35 mouse cellular contexts compared by ENCODE assay signal in genomic region chr2:30319260-30319659, GRCm38 (mm10). TPM values are rescaled to one million over a fixed set of nuclear protein-coding genes. Genes with fewer than 3 reads are reported as not detected.
A peak's percentile ranks its signal among the peaks of the same experiment; 100 is the strongest.
DNase-seq lines count a peak whose midpoint lies in the region; ATAC-seq lines count a peak whose summit lies in the region.
"Had no signal": no experiment of that assay in that cellular context is flagged by ENCODE, and none has a peak within 500 bp of the region (broad histone marks: within the 10 kb centered on the region; RNA-seq: fewer than 3 reads in every experiment).

No protein-coding gene starts in this region.

- intact Hi-C loops in heart, postnatal 36 days (cut with DNase I), result no loop called here

- no peak overlapping the region for H3K9ac ChIP-seq in stomach, embryonic 16.5 days (ENCODE audit: low read length)
- H3K9ac ChIP-seq: forebrain, embryonic 13.5 days; hindbrain, embryonic 15.5 days; limb, embryonic 15.5 days had no signal

- no peaks in the 10 kb centered on the region for H3K27me3 ChIP-seq in stomach, embryonic 16.5 days (ENCODE audit: control insufficient read depth, insufficient read depth, low read length)
- H3K27me3 ChIP-seq: forebrain, embryonic 13.5 days; hindbrain, embryonic 15.5 days; limb, embryonic 15.5 days; Patski had no signal

- WGBS in large intestine, adult 2 months, result 41% methylated on average over 4 of the region's 4 CpGs
- WGBS in stomach, embryonic 16.5 days, result 72% methylated on average over 4 of the region's 4 CpGs

- DNase-seq in 3T3-L1 (ENCODE audit: low read depth, low spot score), result peak; percentile 13
- peak; percentile 16 for DNase-seq in 416B (ENCODE audit: low read depth)
- peak; percentile 6 for DNase-seq in large intestine, adult 2 months (ENCODE audit: low read depth, low spot score)
- DNase-seq in right cerebral cortex, postnatal 10 days (ENCODE audit: low spot score in 2 of 2), result no peak
- DNase-seq in heart, postnatal 36 days, result no peak
- DNase-seq in spleen, postnatal 36 days (ENCODE audit: low spot score in 2 of 2), result no peak
- DNase-seq: adrenal gland, postnatal 10 days; cerebellum, adult 11 months; cerebellum, adult 9-10 months; cerebellum, postnatal 36 days; gastrocnemius, postnatal 25 days; heart, adult 11 months; heart, postnatal 4 days; kidney, adult 8-10 months; kidney, postnatal 4 days; layer of hippocampus, postnatal 36 days; midbrain, embryonic 14.5 days; right cerebral cortex, postnatal 4 days had no signal

- no peak overlapping the region for H3K4me2 ChIP-seq in stomach, embryonic 16.5 days (ENCODE audit: low read depth, low read length)
- H3K4me2 ChIP-seq: forebrain, embryonic 13.5 days; hindbrain, embryonic 15.5 days; limb, embryonic 15.5 days had no signal

- H3K36me3 ChIP-seq in stomach, embryonic 16.5 days (ENCODE audit: control insufficient read depth, insufficient read depth, low read length), result peaks cover 26% of the 10 kb centered on the region

- no peaks in the 10 kb centered on the region for H3K9me3 ChIP-seq in stomach, embryonic 16.5 days (replicated peaks; ENCODE audit: control insufficient read depth, low read length)
- H3K9me3 ChIP-seq: forebrain, embryonic 13.5 days; heart, embryonic 10.5 days; hindbrain, embryonic 15.5 days; limb, embryonic 10.5 days; limb, embryonic 15.5 days had no signal

- H3K27ac ChIP-seq in stomach, embryonic 16.5 days (ENCODE audit: low read length), result no peak overlapping the region
- H3K27ac ChIP-seq: forebrain, embryonic 13.5 days; heart, embryonic 10.5 days; hindbrain, embryonic 15.5 days; kidney, postnatal 0 days; limb, embryonic 10.5 days; limb, embryonic 15.5 days had no signal

- H3K4me3 ChIP-seq in stomach, embryonic 16.5 days (replicated peaks; ENCODE audit: low read length), result no peak overlapping the region
- H3K4me3 ChIP-seq: forebrain, embryonic 13.5 days; heart, embryonic 10.5 days; hindbrain, embryonic 15.5 days; limb, embryonic 10.5 days; limb, embryonic 15.5 days had no signal

- no peaks in the 10 kb centered on the region for H3K4me1 ChIP-seq in stomach, embryonic 16.5 days (ENCODE audit: control insufficient read depth, insufficient read depth, low read length)
- H3K4me1 ChIP-seq: forebrain, embryonic 13.5 days; heart, embryonic 10.5 days; hindbrain, embryonic 15.5 days; limb, embryonic 10.5 days; limb, embryonic 15.5 days had no signal

- ATAC-seq in stomach, embryonic 16.5 days (ENCODE audit: insufficient read depth, low FRiP score), result peak; percentile 64; the same call in 1 of the 2 replicates
- ATAC-seq: forebrain, embryonic 13.5 days; inflammation-experienced regulatory T-cells, adult 6 months; Patski had no signal

RNA-seq across cellular contexts. Expression of gene Nup188, which starts 33.1 kb away (rescaled TPM):
- 21.9 and 25.8 TPM in 2 replicates for polyA plus RNA-seq in large intestine, adult 2 months (2012; rRNA removed)
- 26.0 and 30.5 TPM in 2 replicates for polyA plus RNA-seq in stomach, embryonic 16.5 days (2015; fragmentation: Nextera tagmentation; extraction: Ambion mirVana)
- total RNA-seq in heart, postnatal 36 days (2021), result 10 to 100 TPM; 17.0 to 20.5 TPM

RNA-seq across cellular contexts. Expression of gene Dolk, which starts 33.1 kb away (rescaled TPM):
- polyA plus RNA-seq in large intestine, adult 2 months (2012; rRNA removed), result 16.9 and 21.0 TPM in 2 replicates
- 32.4 and 34.0 TPM in 2 replicates for polyA plus RNA-seq in stomach, embryonic 16.5 days (2015; fragmentation: Nextera tagmentation; extraction: Ambion mirVana)
- total RNA-seq in heart, postnatal 36 days (2021), result 10 to 100 TPM; 22.4 to 24.7 TPM

RNA-seq across cellular contexts. Expression of gene Gm28038, which starts 38.4 kb away (rescaled TPM):
- not detected in 2 replicates for polyA plus RNA-seq in large intestine, adult 2 months (2012; rRNA removed)
- polyA plus RNA-seq in stomach, embryonic 16.5 days (2015; fragmentation: Nextera tagmentation; extraction: Ambion mirVana), result not detected in 2 replicates
- 1 to 10 TPM in 1 of 2 experiments, under 1 TPM in 1; 0.92 to 3.1 TPM for total RNA-seq in heart, postnatal 36 days (2021)
- total RNA-seq: adrenal gland, postnatal 10 days; gastrocnemius, postnatal 25 days; layer of hippocampus, postnatal 36 days; left cerebral cortex, postnatal 10 days; MEL; neutrophil, adult 5-6 weeks had no signal
- polyA plus RNA-seq: embryonic facial prominence, embryonic 11.5 days; forebrain, embryonic 13.5 days; heart, embryonic 10.5 days; heart, embryonic 16.5 days; hindbrain, embryonic 15.5 days; kidney, postnatal 0 days; limb, embryonic 10.5 days; limb, embryonic 15.5 days; lung, embryonic 16.5 days; midbrain, embryonic 14.5 days; neural tube, embryonic 11.5 days; Patski; spleen, adult 2 months had no signal

RNA-seq across cellular contexts. Expression of gene Sh3glb2, which starts 39.9 kb away (rescaled TPM):
- polyA plus RNA-seq in large intestine, adult 2 months (2012; rRNA removed), result 108 and 138 TPM in 2 replicates
- polyA plus RNA-seq in stomach, embryonic 16.5 days (2015; fragmentation: Nextera tagmentation; extraction: Ambion mirVana), result 107 and 118 TPM in 2 replicates
- total RNA-seq in heart, postnatal 36 days (2021), result 10 to 100 TPM; 41.9 to 43.1 TPM

RNA-seq across cellular contexts. Expression of gene Miga2, which starts 44.8 kb away (rescaled TPM):
- 27.7 and 46.6 TPM in 2 replicates for polyA plus RNA-seq in large intestine, adult 2 months (2012; rRNA removed)
- 26.2 and 26.3 TPM in 2 replicates for polyA plus RNA-seq in stomach, embryonic 16.5 days (2015; fragmentation: Nextera tagmentation; extraction: Ambion mirVana)
- 10 to 100 TPM; 62.9 to 69.4 TPM for total RNA-seq in heart, postnatal 36 days (2021)

Comparison
In these comparisons a context has a peak if more than half of its experiments do, and no peak if none do; other contexts are left out.
1. DNase-seq: peak in 3T3-L1 (single experiment), 416B (single experiment) and large intestine, adult 2 months (single experiment); none in right cerebral cortex, postnatal 10 days (0 of 2), heart, postnatal 36 days (0 of 2) and spleen, postnatal 36 days (0 of 2).